Mouse (Mus musculus): ENCODE results near the gene Slc25a35.
"Not testable (repeated sequence)": the region's sequence is repeated elsewhere in the genome, so short reads cannot be mapped to it uniquely, and the experiment has no call there.

Gene Slc25a35

GRCm38 (mm10) chr11:68967337-68968282, at the start of gene Slc25a35:
TSS of gene Slc25a35 (plus strand) at chr11:68968131.
- peak; percentile 93 for DNase-seq (ENCODE audit: extremely low read depth, insufficient read length, low spot score)

GRCm38 (mm10) chr11:68923191-68923590, 44.7 kb upstream of the Slc25a35 start:
- DNase-seq (ENCODE audit: extremely low read depth, insufficient read length, low spot score): no peak

- DNase-seq (ENCODE audit: extremely low read depth, insufficient read length, low spot score): no peak
Measured at GRCm38 (mm10) chr11:68924749-68925148, 43.2 kb upstream of the Slc25a35 start.

GRCm38 (mm10) chr11:68926981-68927380, 41.0 kb upstream of the Slc25a35 start, which contains the start of gene Odf4:
TSS of gene Odf4 (minus strand) at chr11:68927081.
- DNase-seq (ENCODE audit: extremely low read depth, insufficient read length, low spot score): no peak

- no peak for DNase-seq (ENCODE audit: extremely low read depth, insufficient read length, low spot score)
Measured at GRCm38 (mm10) chr11:68929947-68930346, 38.0 kb upstream of the Slc25a35 start.

GRCm38 (mm10) chr11:68933885-68934507, 33.9 kb upstream of the Slc25a35 start:
- no peak for DNase-seq (ENCODE audit: extremely low read depth, insufficient read length, low spot score)

GRCm38 (mm10) chr11:68936951-68937350, 31.0 kb upstream of the Slc25a35 start:
- DNase-seq (ENCODE audit: extremely low read depth, insufficient read length, low spot score): not testable (repeated sequence)

GRCm38 (mm10) chr11:68939451-68940304, 28.3 kb upstream of the Slc25a35 start:
- DNase-seq (ENCODE audit: extremely low read depth, insufficient read length, low spot score): peak; percentile 79

GRCm38 (mm10) chr11:68940516-68940915, 27.4 kb upstream of the Slc25a35 start:
- DNase-seq (ENCODE audit: extremely low read depth, insufficient read length, low spot score): no peak

GRCm38 (mm10) chr11:68942731-68943130, 25.2 kb upstream of the Slc25a35 start:
- no peak for DNase-seq (ENCODE audit: extremely low read depth, insufficient read length, low spot score)

- DNase-seq (ENCODE audit: extremely low read depth, insufficient read length, low spot score): no peak
Measured at GRCm38 (mm10) chr11:68945245-68945644, 22.7 kb upstream of the Slc25a35 start.

- peak; percentile 17 for DNase-seq (ENCODE audit: extremely low read depth, insufficient read length, low spot score)
Measured at GRCm38 (mm10) chr11:68946001-68946400, 21.9 kb upstream of the Slc25a35 start.

- peak; percentile 60 for DNase-seq (ENCODE audit: extremely low read depth, insufficient read length, low spot score)
Measured at GRCm38 (mm10) chr11:68946806-68947440, 21.0 kb upstream of the Slc25a35 start.

- no peak for DNase-seq (ENCODE audit: extremely low read depth, insufficient read length, low spot score)
Measured at GRCm38 (mm10) chr11:68947542-68947993, 20.4 kb upstream of the Slc25a35 start.

GRCm38 (mm10) chr11:68953903-68954302, 14.0 kb upstream of the Slc25a35 start:
- DNase-seq (ENCODE audit: extremely low read depth, insufficient read length, low spot score): no peak

GRCm38 (mm10) chr11:68954408-68954807, 13.5 kb upstream of the Slc25a35 start:
- DNase-seq (ENCODE audit: extremely low read depth, insufficient read length, low spot score): peak; percentile 39

- no peak for DNase-seq (ENCODE audit: extremely low read depth, insufficient read length, low spot score)
Measured at GRCm38 (mm10) chr11:68955473-68955872, 12.5 kb upstream of the Slc25a35 start.

GRCm38 (mm10) chr11:68956107-68956506, 11.8 kb upstream of the Slc25a35 start:
- no peak for DNase-seq (ENCODE audit: extremely low read depth, insufficient read length, low spot score)

GRCm38 (mm10) chr11:68956697-68957096, 11.2 kb upstream of the Slc25a35 start:
- DNase-seq (ENCODE audit: extremely low read depth, insufficient read length, low spot score): no peak

- DNase-seq (ENCODE audit: extremely low read depth, insufficient read length, low spot score): no peak
Measured at GRCm38 (mm10) chr11:68957308-68957707, 10.6 kb upstream of the Slc25a35 start, which contains the start of gene Arhgef15. TSS of gene Arhgef15 (minus strand) at chr11:68957480.

Data from 3134 (cell line).